ENCODE assay signal across 8 mouse cellular contexts in the genomic region with DNA sequence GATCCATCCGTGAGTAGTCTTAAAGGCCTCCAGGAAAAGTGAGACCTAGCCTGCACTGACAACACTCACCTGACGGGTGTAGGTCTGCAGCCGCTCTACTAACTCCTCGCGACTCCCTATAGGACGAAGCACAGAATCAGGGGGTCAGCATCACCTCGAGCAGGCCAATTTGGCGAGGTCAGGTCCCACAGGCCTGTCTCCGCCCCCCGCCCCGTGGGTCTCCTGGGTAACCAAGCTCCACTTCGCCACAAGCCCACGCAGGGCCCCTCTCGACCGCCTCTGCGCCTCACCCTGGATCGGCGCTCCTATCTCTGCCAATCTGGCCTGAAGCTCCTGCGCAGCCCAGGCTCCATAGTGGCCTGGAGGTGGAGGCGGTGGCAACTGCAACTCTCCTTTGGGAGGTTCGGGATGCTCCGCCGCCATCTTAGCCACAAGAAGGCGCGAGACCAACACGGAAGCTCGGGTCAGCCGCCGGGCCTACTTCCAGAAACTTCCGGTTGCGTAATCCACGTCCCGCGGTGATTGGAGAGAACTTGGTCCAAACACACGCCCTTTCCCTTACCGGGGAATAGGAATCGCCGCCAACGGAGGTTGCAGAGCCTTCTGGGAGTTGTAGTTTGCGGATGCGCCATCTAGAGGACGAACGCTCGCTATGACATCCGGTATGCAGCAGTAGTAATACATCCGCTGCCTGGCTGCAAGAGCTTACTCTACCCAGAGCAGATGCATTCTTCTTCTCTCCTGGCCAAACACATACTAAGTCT. TPM values are rescaled to one million over a fixed set of nuclear protein-coding genes. Genes with fewer than 3 reads are reported as not detected.
DNase-seq lines count a peak whose midpoint lies in the region; ATAC-seq lines count a peak whose summit lies in the region.

TSS of gene Sf3b2 (minus strand) at position 484 of the 764 bp plus-strand sequence.

- H3K36me3 ChIP-seq in heart, embryonic 14.5 days (ENCODE audit: control insufficient read depth, insufficient read depth, low read length): peaks cover 40% of the 10 kb centered on the region
- peaks cover 40% of the 10 kb centered on the region for H3K36me3 ChIP-seq in liver, embryonic 13.5 days
- peaks cover 14% of the 10 kb centered on the region; the same call in 1 of the 2 replicates for H3K36me3 ChIP-seq in stomach, embryonic 16.5 days (ENCODE audit: control insufficient read depth, insufficient read depth, low read length)

- peak within 1 kb of the TSS; percentile 81 for H3K4me2 ChIP-seq in heart, embryonic 14.5 days (ENCODE audit: low read length)
- peak within 1 kb of the TSS; percentile 89 for H3K4me2 ChIP-seq in liver, embryonic 13.5 days
- peak within 1 kb of the TSS; percentile 94 for H3K4me2 ChIP-seq in stomach, embryonic 16.5 days (ENCODE audit: low read depth, low read length)

- H3K27ac ChIP-seq in heart, embryonic 14.5 days (replicated peaks in 1 of 2; ENCODE audit: control insufficient read depth in 1 of 2, insufficient read depth in 1 of 2, low read depth in 2 of 2, low read length in 2 of 2): peak within 1 kb of the TSS; percentile 82 to 90
- H3K27ac ChIP-seq in liver, embryonic 13.5 days: peak within 1 kb of the TSS; percentile 79
- peak within 1 kb of the TSS; percentile 90 for H3K27ac ChIP-seq in stomach, embryonic 16.5 days (ENCODE audit: low read length)

- no peaks in the 10 kb centered on the region for H3K27me3 ChIP-seq in heart, embryonic 14.5 days (ENCODE audit: control insufficient read depth, insufficient read depth, low read length)
- peaks cover 24% of the 10 kb centered on the region for H3K27me3 ChIP-seq in liver, embryonic 13.5 days
- no peaks in the 10 kb centered on the region for H3K27me3 ChIP-seq in stomach, embryonic 16.5 days (ENCODE audit: control insufficient read depth, insufficient read depth, low read length)

- H3K4me1 ChIP-seq in heart, embryonic 14.5 days (ENCODE audit: control insufficient read depth in 2 of 2, insufficient read depth in 2 of 2, low read length in 2 of 2): peaks cover 12 to 29% of the 10 kb centered on the region in 2 experiments
- H3K4me1 ChIP-seq in liver, embryonic 13.5 days (replicated peaks): peaks cover 39% of the 10 kb centered on the region
- H3K4me1 ChIP-seq in stomach, embryonic 16.5 days (ENCODE audit: control insufficient read depth, insufficient read depth, low read length): peaks cover 15% of the 10 kb centered on the region

- peak within 1 kb of the TSS; percentile 90 for H3K9ac ChIP-seq in heart, embryonic 14.5 days (ENCODE audit: low read length)
- H3K9ac ChIP-seq in liver, embryonic 13.5 days: peak within 1 kb of the TSS; percentile 86
- H3K9ac ChIP-seq in stomach, embryonic 16.5 days (ENCODE audit: low read length): peak within 1 kb of the TSS; percentile 94

- DNase-seq in c-Kit-negative CD71-positive TER-119-positive erythroid progenitor cells, embryonic 14.5 days (ENCODE audit: low read depth, low spot score): peak; percentile 99
- peak; percentile 99 for DNase-seq in fibroblast of lung, adult 2 months (ENCODE audit: low read depth)
- DNase-seq in kidney, postnatal 14 days: peak; percentile 99
- peak; percentile 97 for DNase-seq in liver, embryonic 13.5 days
- DNase-seq in neural tube, embryonic 10.5 days (ENCODE audit: extremely low spot score, low spot score): peak; percentile 97

- ATAC-seq in CD4-positive, CD25-positive, alpha-beta regulatory T cell, adult 4 months: peak; percentile 99
- ATAC-seq in heart, embryonic 14.5 days (ENCODE audit: insufficient number of reproducible peaks, insufficient read depth, low FRiP score, low read depth): peak; percentile 92
- ATAC-seq in liver, embryonic 13.5 days (ENCODE audit: low read depth): peak; percentile 94
- ATAC-seq in stomach, embryonic 16.5 days (ENCODE audit: insufficient read depth, low FRiP score): peak; percentile 98

- WGBS in heart, embryonic 14.5 days: under 1% methylated on average over 46 of the region's 46 CpGs
- under 1% methylated on average over 46 of the region's 46 CpGs for WGBS in liver, embryonic 13.5 days (ENCODE audit: insufficient replicate concordance)
- under 1% methylated on average over 46 of the region's 46 CpGs for WGBS in stomach, embryonic 16.5 days

- peak within 1 kb of the TSS; percentile 83 to 97 for H3K4me3 ChIP-seq in heart, embryonic 14.5 days (ENCODE audit: control insufficient read depth in 1 of 2, insufficient read depth in 1 of 2, low read depth in 1 of 2, low read length in 2 of 2)
- H3K4me3 ChIP-seq in liver, embryonic 13.5 days (replicated peaks): peak within 1 kb of the TSS; percentile 85
- peak within 1 kb of the TSS; percentile 97 for H3K4me3 ChIP-seq in stomach, embryonic 16.5 days (replicated peaks; ENCODE audit: low read length)

- no peaks in the 10 kb centered on the region for H3K9me3 ChIP-seq in heart, embryonic 14.5 days (ENCODE audit: control insufficient read depth, low read length)
- H3K9me3 ChIP-seq in liver, embryonic 13.5 days (replicated peaks): no peaks in the 10 kb centered on the region
- H3K9me3 ChIP-seq in stomach, embryonic 16.5 days (replicated peaks; ENCODE audit: control insufficient read depth, low read length): no peaks in the 10 kb centered on the region

RNA-seq across cellular contexts. Expression of gene Sf3b2, which starts in this region (rescaled TPM):
- 100 to 1,000 TPM; 341 to 465 TPM for polyA plus RNA-seq in CD4-positive, CD25-positive, alpha-beta regulatory T cell, adult 4 months (2017; shearing (Covaris generic))
- 201 and 208 TPM in 2 replicates for polyA plus RNA-seq in heart, embryonic 14.5 days (2014; fragmentation: Nextera tagmentation; extraction: Ambion mirVana)
- polyA plus RNA-seq in liver, embryonic 13.5 days (2015; fragmentation: Nextera tagmentation; extraction: Ambion mirVana): 157 TPM in 2 replicates
- polyA plus RNA-seq in stomach, embryonic 16.5 days (2015; fragmentation: Nextera tagmentation; extraction: Ambion mirVana): 253 and 275 TPM in 2 replicates

Comparison
In these comparisons a context has a peak if more than half of its experiments do, and no peak if none do; other contexts are left out.
1. Peak in every context shown above with its lines: DNase-seq, ATAC-seq, H3K4me3 ChIP-seq and H3K27ac ChIP-seq.